Mouse (Mus musculus) heart, embryonic 14.5 days (tissue): ENCODE measurements around the gene Yipf2. TPM values are rescaled to one million over a fixed set of nuclear protein-coding genes. Genes with fewer than 3 reads are reported as not detected.

Source experiments
- ATAC-seq: fragments of 200-750 bp; cut with Nextera tagmentation; 2 replicates; pipeline ENCODE4 v1.8.0; 2017; ENCODE audit warnings: low read depth, moderate TSS enrichment; ENCODE audit not compliant: insufficient number of reproducible peaks, insufficient read depth, low FRiP score
- H3K27ac ChIP-seq, 2 experiments: fragments of 200-500 bp in 1 of 2; fragments of 300-500 bp in 1 of 2; sonication (generic) in 1 of 2; replicated peaks in 1 of 2; 2 replicates each; pipeline ENCODE4 v1.5.1; 2012 to 2014; ENCODE audit warnings: low read depth in 2 of 2, low read length in 2 of 2, control low read depth in 1 of 2, mild to moderate bottlenecking in 1 of 2, mixed read lengths in 1 of 2; ENCODE audit not compliant: control insufficient read depth in 1 of 2, insufficient read depth in 1 of 2
- H3K27me3 ChIP-seq: fragments of 300-500 bp; sonication (generic); 2 replicates; pipeline ENCODE4 v1.6.1; 2014; ENCODE audit warnings: mild to moderate bottlenecking, low read length, control low read depth; ENCODE audit not compliant: control insufficient read depth, insufficient read depth
- H3K36me3 ChIP-seq: fragments of 300-500 bp; sonication (generic); 2 replicates; pipeline ENCODE4 v1.6.1; 2014; ENCODE audit warnings: mild to moderate bottlenecking, control low read depth, low read length, mixed read lengths; ENCODE audit not compliant: control insufficient read depth, insufficient read depth
- H3K4me1 ChIP-seq, 2 experiments: fragments of 200-500 bp in 1 of 2; fragments of 300-500 bp in 1 of 2; sonication (generic) in 1 of 2; 2 replicates each; pipeline ENCODE4 v1.6.1; 2012 to 2014; ENCODE audit warnings: low read length in 2 of 2, control low read depth in 1 of 2, mixed read lengths in 1 of 2; ENCODE audit not compliant: control insufficient read depth in 2 of 2, insufficient read depth in 2 of 2
- H3K4me2 ChIP-seq: fragments of 300-500 bp; sonication (generic); 2 replicates; pipeline ENCODE4 v1.6.1; 2014; ENCODE audit warnings: mild to moderate bottlenecking, low read length
- H3K4me3 ChIP-seq, 2 experiments: fragments of 200-500 bp in 1 of 2; fragments of 300-500 bp in 1 of 2; sonication (generic) in 1 of 2; 2 replicates each; pipeline ENCODE4 v1.5.1; 2012 to 2014; ENCODE audit warnings: low read length in 2 of 2, mild to moderate bottlenecking in 2 of 2, control low read depth in 1 of 2, low read depth in 1 of 2, moderate library complexity in 1 of 2; ENCODE audit not compliant: control insufficient read depth in 1 of 2, insufficient read depth in 1 of 2
- H3K9ac ChIP-seq: fragments of 300-500 bp; sonication (generic); 2 replicates; pipeline ENCODE4 v1.6.1; 2014; ENCODE audit warnings: mild to moderate bottlenecking, low read length
- H3K9me3 ChIP-seq: fragments of 300-500 bp; sonication (generic); 2 replicates; pipeline ENCODE4 v1.6.1; 2016; ENCODE audit warnings: low read length, control low read depth; ENCODE audit not compliant: control insufficient read depth
- WGBS: fragments of 180-500 bp; shearing (Covaris S2); extraction: QIAGEN DNeasy Blood & Tissue Kit; methylation state at CpG from one replicate; pipeline ENCODE4 v1.1.7; 2014; 5-methylcytosine and 5-hydroxymethylcytosine counted together
- polyA plus RNA-seq: library from polyadenylated mRNA; unstranded; fragments of >200 nt; fragmentation: Nextera tagmentation; extraction: Ambion mirVana; gene quantifications from 2 replicates; pipeline ENCODE4 v1.2.1, GENCODE M21; 2014

Yipf2 gene
- polyA plus RNA-seq, 1 experiment from 2014 or later = 11.5 TPM

- Histone ChIP-seq H3K36me3 (no peaks in the 10 kb centered on the region), H3K27me3 (no peaks in the 10 kb centered on the region), H3K4me2 (no peak overlapping the region), H3K27ac (no peak overlapping the region), H3K9me3 (no peaks in the 10 kb centered on the region), H3K4me3 (no peak overlapping the region), H3K9ac (no peak overlapping the region), H3K4me1 (peaks cover 0 to 9% of the 10 kb centered on the region in 2 experiments; a peak in 1 of 4 replicates)
- 87% methylated on average over 10 of the region's 10 CpGs for WGBS
- no peak for ATAC-seq
Observed at GRCm38 (mm10) chr9:21625342-21626339, 33.0 kb upstream of the Yipf2 start.

- 94% methylated on average over 1 of the region's 1 CpGs for WGBS
- Histone ChIP-seq H3K9ac (no peak overlapping the region), H3K36me3 (no peaks in the 10 kb centered on the region), H3K4me2 (no peak overlapping the region), H3K4me3 (no peak overlapping the region), H3K27ac (no peak overlapping the region), H3K27me3 (no peaks in the 10 kb centered on the region), H3K9me3 (no peaks in the 10 kb centered on the region), H3K4me1 (peaks cover 0 to 10% of the 10 kb centered on the region in 2 experiments; a peak in 1 of 4 replicates)
- ATAC-seq = no peak
Observed at GRCm38 (mm10) chr9:21622676-21623075, 30.0 kb upstream of the Yipf2 start.

DNA sequence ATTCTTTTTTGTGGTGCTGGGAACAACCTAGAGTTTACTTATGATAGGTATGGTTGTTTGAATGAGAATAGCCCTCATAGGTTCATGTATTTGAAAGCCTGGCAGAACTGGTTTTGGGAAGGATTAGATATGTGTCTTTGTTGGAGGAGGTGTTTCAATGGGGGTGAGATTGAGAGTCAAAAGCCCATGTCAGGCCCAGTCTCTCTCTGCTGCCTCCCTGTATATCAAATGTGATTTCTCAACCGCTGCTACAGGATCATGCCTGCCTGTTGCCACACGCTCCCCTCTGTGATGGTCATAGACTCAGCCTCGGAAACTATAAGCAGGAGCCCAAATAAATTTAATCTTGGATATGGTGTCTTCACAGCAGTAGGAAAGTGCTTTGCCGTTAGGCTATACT lies 27.6 kb upstream of the Yipf2 start:
- H3K36me3 ChIP-seq = no peaks in the 10 kb centered on the region
- no peak overlapping the region for H3K4me2 ChIP-seq
- WGBS = 87% methylated on average over 4 of the region's 4 CpGs
- H3K4me1 ChIP-seq = peaks cover 3 to 13% of the 10 kb centered on the region in 2 experiments; a peak in 2 of 4 replicates
- no peak overlapping the region for H3K4me3 ChIP-seq
- H3K9ac ChIP-seq = no peak overlapping the region
- H3K27me3 ChIP-seq = no peaks in the 10 kb centered on the region
- no peak overlapping the region for H3K27ac ChIP-seq
- no peaks in the 10 kb centered on the region for H3K9me3 ChIP-seq
- ATAC-seq = no peak

DNA sequence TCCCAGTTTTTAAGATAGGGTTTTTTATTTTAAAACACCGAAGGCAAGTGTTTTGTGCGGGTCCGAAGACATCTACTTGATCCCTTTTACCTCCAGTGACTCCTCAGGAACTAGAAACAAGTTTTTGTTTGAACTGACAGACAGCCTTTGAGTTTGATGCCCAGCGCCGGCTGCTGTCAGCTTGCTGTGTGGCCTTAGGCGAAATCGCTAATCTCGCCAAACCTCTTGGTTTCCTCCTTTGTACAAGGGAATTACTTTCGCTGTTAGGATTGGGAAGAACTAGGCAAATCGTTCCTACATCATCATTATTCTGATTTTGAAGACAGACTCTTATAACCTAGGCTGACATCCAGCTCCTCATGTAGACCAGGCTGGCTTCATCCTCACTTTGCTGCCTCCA lies 24.4 kb upstream of the Yipf2 start:
- Histone ChIP-seq H3K27me3 (no peaks in the 10 kb centered on the region), H3K4me2 (peak overlapping the region; percentile 80), H3K4me3 (peak overlapping the region; percentile 80 to 82), H3K27ac (peak overlapping the region; percentile 96), H3K36me3 (no peaks in the 10 kb centered on the region), H3K9ac (peak overlapping the region; percentile 94), H3K9me3 (no peaks in the 10 kb centered on the region), H3K4me1 (peaks cover 3 to 7% of the 10 kb centered on the region in 2 experiments; a peak in 1 of 4 replicates)
- no peak for ATAC-seq
- WGBS = 9% methylated on average over 10 of the region's 10 CpGs

DNA sequence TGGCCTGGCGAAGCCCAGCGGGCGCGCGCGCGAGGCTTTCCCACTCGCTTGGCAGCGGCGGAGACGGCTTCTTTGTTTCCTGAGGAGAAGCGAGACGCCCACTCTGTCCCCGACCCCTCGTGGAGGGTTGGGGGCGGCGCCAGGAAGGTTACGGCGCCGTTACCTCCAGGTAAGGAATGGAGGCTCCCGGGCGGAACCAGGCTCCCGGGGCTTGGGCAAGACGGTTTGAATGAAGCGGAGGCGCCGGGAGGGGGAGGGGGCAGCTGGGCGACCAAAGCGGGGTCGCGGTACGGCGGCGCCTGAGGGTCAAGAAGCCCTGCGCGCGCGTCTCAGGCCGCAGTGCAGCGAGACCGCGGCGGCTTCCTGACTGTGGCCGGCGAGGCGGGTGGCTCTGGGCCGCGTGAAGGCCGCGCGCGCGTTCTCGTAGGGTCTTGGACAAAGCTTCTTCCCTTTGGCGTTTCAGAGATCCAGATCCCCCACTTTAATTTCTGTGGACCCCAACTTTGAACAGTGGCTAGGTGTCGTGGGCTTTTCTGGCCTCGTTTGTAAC lies 23.7 kb upstream of the Yipf2 start:
- peak overlapping the region; percentile 80 to 82 for H3K4me3 ChIP-seq
- H3K9ac ChIP-seq = peak overlapping the region; percentile 94
- ATAC-seq = peak; percentile 74

GRCm38 (mm10) chr9:21615617-21616231 lies 23.1 kb upstream of the Yipf2 start, which contains the start of gene Smarca4:
Gene Smarca4, plus strand, starts transcription at chr9:21616169.
- ATAC-seq = peak; percentile 95
- Histone ChIP-seq H3K4me1 (peaks cover 3 to 7% of the 10 kb centered on the region in 2 experiments; a peak in 1 of 4 replicates), H3K9me3 (no peaks in the 10 kb centered on the region), H3K4me2 (peak within 1 kb of the TSS; percentile 80), H3K36me3 (no peaks in the 10 kb centered on the region), H3K4me3 (peak within 1 kb of the TSS; percentile 82 to 89), H3K27ac (peak within 1 kb of the TSS; percentile 96 to 97), H3K9ac (peak within 1 kb of the TSS; percentile 94), H3K27me3 (no peaks in the 10 kb centered on the region)
- WGBS = under 1% methylated on average over 45 of the region's 45 CpGs

More for the DNA sequence above, 23.7 kb upstream of the Yipf2 start:
- H3K9me3 ChIP-seq = no peaks in the 10 kb centered on the region
- peaks cover 3 to 7% of the 10 kb centered on the region in 2 experiments; a peak in 1 of 4 replicates for H3K4me1 ChIP-seq
- no peaks in the 10 kb centered on the region for H3K36me3 ChIP-seq
- H3K27me3 ChIP-seq = no peaks in the 10 kb centered on the region
- H3K27ac ChIP-seq = peak overlapping the region; percentile 96
- under 1% methylated on average over 57 of the region's 57 CpGs for WGBS
- peak overlapping the region; percentile 80 for H3K4me2 ChIP-seq

DNA sequence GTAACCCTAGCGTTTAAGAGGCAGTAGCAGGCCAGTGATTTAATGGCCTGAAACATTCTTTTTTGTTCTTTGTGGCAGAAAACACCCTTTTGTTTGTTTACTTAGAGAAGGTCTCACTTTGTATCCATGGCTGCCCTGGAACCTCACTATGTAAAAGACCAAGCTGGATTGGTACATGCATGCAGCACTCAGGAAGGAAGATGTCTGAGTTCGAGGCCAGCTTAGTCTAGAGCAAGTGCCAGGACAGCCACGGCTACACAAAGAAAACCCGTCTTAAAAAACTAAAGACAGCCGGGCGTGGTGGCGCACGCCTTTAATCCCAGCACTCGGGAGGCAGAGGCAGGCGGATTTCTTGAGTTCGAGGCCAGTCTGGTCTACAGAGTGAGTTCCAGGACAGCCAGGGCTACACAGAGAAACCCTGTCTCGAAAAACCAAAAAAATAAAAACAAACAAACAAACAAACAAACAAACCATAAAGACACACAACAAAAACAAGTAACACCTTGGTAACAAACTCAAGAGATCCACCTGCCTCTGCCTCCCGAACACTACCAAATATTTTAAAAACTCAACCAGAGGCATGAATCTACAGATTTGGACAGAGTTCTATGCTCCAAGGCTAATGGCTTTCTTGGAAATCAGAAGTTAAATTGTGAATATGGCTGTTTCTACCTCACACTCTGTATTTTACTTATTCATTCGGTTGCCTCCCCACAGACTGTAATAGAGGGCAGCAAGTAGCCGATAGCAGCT lies 22.4 kb upstream of the Yipf2 start:
- WGBS = 74% methylated on average over 15 of the region's 15 CpGs
- no peaks in the 10 kb centered on the region for H3K27me3 ChIP-seq

More for the DNA sequence above, 22.4 kb upstream of the Yipf2 start:
- H3K27ac ChIP-seq = peak overlapping the region; percentile 94 to 97
- no peaks in the 10 kb centered on the region for H3K9me3 ChIP-seq
- H3K4me3 ChIP-seq = peak overlapping the region; percentile 82 to 89
- H3K9ac ChIP-seq = peak overlapping the region; percentile 85
- peak overlapping the region; percentile 80 for H3K4me2 ChIP-seq
- H3K4me1 ChIP-seq = peaks cover 3 to 7% of the 10 kb centered on the region in 2 experiments; a peak in 1 of 4 replicates
- H3K36me3 ChIP-seq = no peaks in the 10 kb centered on the region
- no peak for ATAC-seq
